Mouse (Mus musculus) heart, adult 18-20 months (tissue): Measurements from ENCODE around the gene Ap3b1. TPM values are rescaled to one million over a fixed set of nuclear protein-coding genes. Genes with fewer than 3 reads are reported as not detected.

ENCODE experiments used
- DNase-seq, 2 experiments: peaks; one replicate each; pipeline ENCODE4 v3.0.0; 2021 to 2022; ENCODE audit warnings: mixed read lengths in 1 of 2
- microRNA-seq, 2 experiments: library from miRNA; unstranded; fragments of <30 nt; microRNA quantifications; one replicate each; pipeline ENCODE4 v1.2.0; 2022
- total RNA-seq, 2 experiments: library from RNA; stranded (reverse); gene quantifications; 2 replicates each; pipeline ENCODE4 v1.2.3; 2021

The Ap3b1 gene
- total RNA-seq, 2 experiments from 2014 or later, result 21.1 to 31.0 TPM

GRCm38 (mm10) chr13:94595289-94595688 lies 236.5 kb downstream of the Ap3b1 start:
- no peak for DNase-seq

- DNase-seq, result peak in 1 of 2 experiments; percentile 7
Measured at GRCm38 (mm10) chr13:94595701-94596361, 237.1 kb downstream of the Ap3b1 start.

GRCm38 (mm10) chr13:94596386-94597033 lies 237.8 kb downstream of the Ap3b1 start:
- DNase-seq, result peak in 1 of 2 experiments; percentile 2

GRCm38 (mm10) chr13:94599718-94600117 lies 241.0 kb downstream of the Ap3b1 start:
- DNase-seq, result no peak

GRCm38 (mm10) chr13:94607035-94607860 lies 248.5 kb downstream of the Ap3b1 start:
- DNase-seq, result no peak

- DNase-seq, result no peak
Measured at GRCm38 (mm10) chr13:94607861-94608223, 249.1 kb downstream of the Ap3b1 start.

DNA sequence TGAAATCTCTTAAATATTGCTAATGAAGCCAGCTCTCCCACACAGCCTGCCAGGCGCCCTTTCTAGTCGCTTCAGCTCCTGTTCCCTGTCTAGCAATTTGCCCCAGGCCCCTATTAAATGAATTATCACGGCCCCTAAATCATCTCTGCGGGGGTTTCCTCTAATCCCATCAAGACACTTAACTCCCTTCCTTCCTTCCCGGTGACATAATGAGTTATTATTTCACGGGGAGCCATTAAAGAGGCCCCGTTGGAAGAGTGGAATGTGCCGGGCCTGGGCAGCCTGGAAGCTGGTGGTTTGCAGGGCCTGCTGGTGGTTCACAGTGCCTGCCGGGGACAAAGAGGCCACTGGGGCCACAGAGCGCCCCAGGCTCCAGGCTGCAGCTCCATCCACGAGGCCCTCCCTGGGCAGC lies 249.7 kb downstream of the Ap3b1 start:
- no peak for DNase-seq

GRCm38 (mm10) chr13:94608947-94609346 lies 250.2 kb downstream of the Ap3b1 start:
- DNase-seq, result no peak

Small RNA genes within 50 kb of the gene (microRNA-seq; reads per million reads assigned to microRNA genes)
- gene Gm25109, result 0 reads per million in 2 experiments

Other genes with a start within 250 kb of the Ap3b1 start
- gene Scamp1, start 73.1 kb upstream of the Ap3b1 start, total RNA-seq, result 10 to 100 TPM; 31.8 to 32.2 TPM